Comparison of ENCODE assay signal across 9 mouse cellular contexts in the genomic region with DNA sequence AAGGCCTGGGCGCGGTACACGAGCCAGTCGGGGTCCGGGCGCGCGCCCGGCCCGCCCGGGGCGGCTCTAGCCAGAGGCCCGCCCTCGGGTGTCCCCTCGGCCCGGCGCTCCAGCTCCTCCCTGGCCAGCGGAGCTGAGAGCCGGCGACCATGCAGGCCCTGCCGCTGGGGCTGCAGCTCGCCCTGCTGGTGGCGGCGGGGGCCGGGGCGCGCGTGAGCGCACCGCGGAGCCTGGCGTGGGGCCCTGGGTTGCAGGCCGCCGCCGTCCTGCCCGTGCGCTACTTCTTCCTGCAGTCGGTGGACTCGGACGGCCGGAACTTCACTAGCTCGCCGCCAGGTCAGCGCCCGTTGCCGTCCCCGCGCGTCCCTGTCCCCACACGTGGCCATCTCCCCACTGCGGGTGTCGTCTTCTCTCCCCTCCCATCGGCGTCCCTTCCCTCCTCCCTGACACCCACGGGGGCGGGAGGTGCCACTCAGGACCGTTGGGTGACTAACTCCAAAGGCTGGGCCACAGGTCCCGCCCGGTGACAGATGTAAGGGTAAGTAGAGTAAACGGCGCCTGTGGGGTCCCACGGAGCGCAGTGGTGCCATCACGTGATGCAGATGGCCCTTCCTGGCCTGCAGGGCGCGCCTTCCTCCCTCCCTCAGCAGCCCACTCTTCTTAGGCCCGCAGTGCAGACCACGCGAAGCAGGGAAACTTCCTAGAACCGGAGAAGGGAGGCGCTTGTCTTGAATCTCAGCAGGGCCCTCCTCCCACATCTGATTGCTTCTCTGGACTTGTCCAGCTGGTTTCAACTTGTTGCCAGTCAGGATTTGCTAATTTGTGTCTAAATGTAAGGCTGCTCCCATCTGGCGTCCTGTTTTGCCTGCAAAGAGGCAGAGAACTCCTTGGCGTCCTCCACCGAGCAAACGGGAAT. TPM values are rescaled to one million over a fixed set of nuclear protein-coding genes. Genes with fewer than 3 reads are reported as not detected.
DNase-seq lines count a peak whose midpoint lies in the region; ATAC-seq and TF ChIP-seq lines count a peak whose summit lies in the region.
"Had no signal": no experiment of that assay in that cellular context is flagged by ENCODE, and none has a peak within 500 bp of the region (broad histone marks: within the 10 kb centered on the region; RNA-seq: fewer than 3 reads in every experiment).

Gene Kdelc2 (plus strand): TSS at position 75 of the 916 bp plus-strand sequence.

- peak; percentile 95 for ATAC-seq in embryonic facial prominence, embryonic 15.5 days (ENCODE audit: insufficient number of reproducible peaks, low FRiP score, low TSS enrichment, low read depth)
- peak; percentile 98 for ATAC-seq in kidney, embryonic 14.5 days (ENCODE audit: low FRiP score, low TSS enrichment)
- ATAC-seq in limb, embryonic 15.5 days (ENCODE audit: insufficient number of reproducible peaks, low FRiP score, low TSS enrichment, low read depth) = peak; percentile 94
- ATAC-seq in midbrain, postnatal 0 days (ENCODE audit: low FRiP score) = peak; percentile 95

- peak; percentile 57 for TF ChIP-seq CTCF in midbrain, postnatal 0 days (IDR thresholded peaks at IDR 0.05)

- peak; percentile 95 for DNase-seq in 3134 (ENCODE audit: extremely low read depth, insufficient read length, low spot score)
- DNase-seq in adrenal gland, postnatal 36 days = peak; percentile 82
- DNase-seq in heart, embryonic 10.5 days (ENCODE audit: low spot score) = peak; percentile 91
- DNase-seq in midbrain, postnatal 0 days (ENCODE audit: low spot score) = peak; percentile 92
- DNase-seq in spleen, postnatal 4 days (ENCODE audit: low spot score in 2 of 2) = peak; percentile 25 to 67

- H3K9me3 ChIP-seq in embryonic facial prominence, embryonic 15.5 days (replicated peaks) = no peaks in the 10 kb centered on the region
- H3K9me3 ChIP-seq in heart, embryonic 10.5 days = no peaks in the 10 kb centered on the region
- H3K9me3 ChIP-seq in kidney, embryonic 14.5 days (ENCODE audit: control insufficient read depth, low read length) = no peaks in the 10 kb centered on the region
- H3K9me3 ChIP-seq in limb, embryonic 15.5 days = no peaks in the 10 kb centered on the region
- H3K9me3 ChIP-seq in midbrain, postnatal 0 days (ENCODE audit: low read length) = no peaks in the 10 kb centered on the region
- H3K9me3 ChIP-seq: G1E had no signal

- H3K4me3 ChIP-seq in embryonic facial prominence, embryonic 15.5 days (replicated peaks) = peak within 1 kb of the TSS; percentile 67
- peak within 1 kb of the TSS; percentile 92 for H3K4me3 ChIP-seq in heart, embryonic 10.5 days
- peak within 1 kb of the TSS; percentile 76 for H3K4me3 ChIP-seq in kidney, embryonic 14.5 days (ENCODE audit: low read length)
- H3K4me3 ChIP-seq in limb, embryonic 15.5 days = peak within 1 kb of the TSS; percentile 76
- H3K4me3 ChIP-seq in midbrain, postnatal 0 days (ENCODE audit: low read depth, low read length) = peak within 1 kb of the TSS; percentile 51

- WGBS in embryonic facial prominence, embryonic 15.5 days = under 1% methylated on average over 75 of the region's 75 CpGs
- WGBS in heart, embryonic 10.5 days = under 1% methylated on average over 74 of the region's 75 CpGs
- under 1% methylated on average over 72 of the region's 75 CpGs for WGBS in kidney, embryonic 14.5 days
- under 1% methylated on average over 69 of the region's 75 CpGs for WGBS in limb, embryonic 15.5 days
- WGBS in midbrain, postnatal 0 days = under 1% methylated on average over 69 of the region's 75 CpGs

- H3K27me3 ChIP-seq in embryonic facial prominence, embryonic 15.5 days = no peaks in the 10 kb centered on the region
- H3K27me3 ChIP-seq in heart, embryonic 10.5 days (ENCODE audit: insufficient read depth, poor library complexity, severe bottlenecking) = no peaks in the 10 kb centered on the region
- no peaks in the 10 kb centered on the region; the same call in 1 of the 2 replicates for H3K27me3 ChIP-seq in kidney, embryonic 14.5 days (ENCODE audit: control insufficient read depth, insufficient read depth, low read length)
- H3K27me3 ChIP-seq in limb, embryonic 15.5 days = no peaks in the 10 kb centered on the region
- H3K27me3 ChIP-seq in midbrain, postnatal 0 days (ENCODE audit: insufficient read depth, low read length) = no peaks in the 10 kb centered on the region

- H3K4me2 ChIP-seq in embryonic facial prominence, embryonic 15.5 days (replicated peaks) = peak within 1 kb of the TSS; percentile 77
- H3K4me2 ChIP-seq in kidney, embryonic 14.5 days (replicated peaks; ENCODE audit: low read depth, low read length) = peak within 1 kb of the TSS; percentile 86
- H3K4me2 ChIP-seq in limb, embryonic 15.5 days = peak within 1 kb of the TSS; percentile 69
- peak within 1 kb of the TSS; percentile 96 for H3K4me2 ChIP-seq in midbrain, postnatal 0 days (ENCODE audit: low read depth, low read length, poor library complexity, severe bottlenecking)

- H3K36me3 ChIP-seq in embryonic facial prominence, embryonic 15.5 days = 0 out of 2 replicates have a peak, but pooled peaks cover 4% of the 10 kb centered on the region
- H3K36me3 ChIP-seq in heart, embryonic 10.5 days = peaks cover 3% of the 10 kb centered on the region; the same call in 1 of the 2 replicates
- no peaks in the 10 kb centered on the region for H3K36me3 ChIP-seq in kidney, embryonic 14.5 days (ENCODE audit: control insufficient read depth, insufficient read depth, low read length)
- H3K36me3 ChIP-seq in limb, embryonic 15.5 days = 0 out of 2 replicates have a peak, but pooled peaks cover 3% of the 10 kb centered on the region
- H3K36me3 ChIP-seq in midbrain, postnatal 0 days (ENCODE audit: insufficient read depth, low read length) = no peaks in the 10 kb centered on the region
- H3K36me3 ChIP-seq: G1E had no signal

- H3K4me1 ChIP-seq in embryonic facial prominence, embryonic 15.5 days = peaks cover 6% of the 10 kb centered on the region; the same call in 1 of the 2 replicates
- H3K4me1 ChIP-seq in heart, embryonic 10.5 days = 0 out of 2 replicates have a peak, but pooled peaks cover 3% of the 10 kb centered on the region
- peaks cover 3% of the 10 kb centered on the region for H3K4me1 ChIP-seq in kidney, embryonic 14.5 days (ENCODE audit: control insufficient read depth, insufficient read depth, low read length)
- peaks cover 7% of the 10 kb centered on the region; the same call in 1 of the 2 replicates for H3K4me1 ChIP-seq in limb, embryonic 15.5 days
- H3K4me1 ChIP-seq in midbrain, postnatal 0 days (ENCODE audit: insufficient read depth, low read length) = no peaks in the 10 kb centered on the region

- peak within 1 kb of the TSS; percentile 98 for H3K27ac ChIP-seq in embryonic facial prominence, embryonic 15.5 days (replicated peaks)
- H3K27ac ChIP-seq in heart, embryonic 10.5 days = peak within 1 kb of the TSS; percentile 98
- H3K27ac ChIP-seq in kidney, embryonic 14.5 days (ENCODE audit: low read depth, low read length) = peak within 1 kb of the TSS; percentile 98
- H3K27ac ChIP-seq in limb, embryonic 15.5 days = peak within 1 kb of the TSS; percentile 99
- H3K27ac ChIP-seq in midbrain, postnatal 0 days (ENCODE audit: low read depth, low read length) = peak within 1 kb of the TSS; percentile 84

- H3K9ac ChIP-seq in embryonic facial prominence, embryonic 15.5 days = peak within 1 kb of the TSS; percentile 92
- peak within 1 kb of the TSS; percentile 94 for H3K9ac ChIP-seq in kidney, embryonic 14.5 days (ENCODE audit: low read depth, low read length)
- H3K9ac ChIP-seq in limb, embryonic 15.5 days = peak within 1 kb of the TSS; percentile 97
- H3K9ac ChIP-seq in midbrain, postnatal 0 days (replicated peaks; ENCODE audit: low read length, poor library complexity, severe bottlenecking) = peak within 1 kb of the TSS; percentile 76

RNA-seq across cellular contexts. Expression of gene Kdelc2, which starts in this region (rescaled TPM):
- 10 to 100 TPM; 10.9 to 11.8 TPM for total RNA-seq in adrenal gland, postnatal 36 days (2021)
- 29.6 and 31.4 TPM in 2 replicates for polyA plus RNA-seq in embryonic facial prominence, embryonic 15.5 days (2015; fragmentation: Nextera tagmentation; extraction: Ambion mirVana)
- polyA plus RNA-seq in heart, embryonic 10.5 days (2016; fragmentation: Nextera tagmentation; extraction: Ambion mirVana) = 17.5 and 18.1 TPM in 2 replicates
- polyA plus RNA-seq in kidney, embryonic 14.5 days (2014; fragmentation: Nextera tagmentation; extraction: Ambion mirVana) = 15.5 and 25.3 TPM in 2 replicates
- 31.9 and 32.4 TPM in 2 replicates for polyA plus RNA-seq in limb, embryonic 15.5 days (2015; fragmentation: Nextera tagmentation; extraction: Ambion mirVana)
- 5.9 TPM in 2 replicates for total RNA-seq in midbrain, postnatal 0 days (2014; rRNA removed)
- 6.4 and 7.0 TPM in 2 replicates for polyA plus RNA-seq in midbrain, postnatal 0 days (2015; fragmentation: Nextera tagmentation; extraction: Ambion mirVana)
- polyA plus RNA-seq: G1E had no signal

Comparison
In these comparisons a context has a peak if more than half of its experiments do, and no peak if none do; other contexts are left out.
1. Peak in every context shown above with its lines: DNase-seq, ATAC-seq, H3K4me3 ChIP-seq and H3K27ac ChIP-seq.